Mouse (Mus musculus) G1E (cell line): Measurements from ENCODE around the gene Trmt61a. TPM values are rescaled to one million over a fixed set of nuclear protein-coding genes. Genes with fewer than 3 reads are reported as not detected.

Source experiments
- ATAC-seq: 2 replicates; pipeline ENCODE4 v1.8.0; 2016; ENCODE audit warnings: mild to moderate bottlenecking; ENCODE audit not compliant: insufficient number of reproducible peaks, poor library complexity, low FRiP score, severe bottlenecking; ENCODE audit errors: extremely low read depth
- DNase-seq: peaks from one replicate; pipeline ENCODE4 v3.0.0; 2012; ENCODE audit warnings: low spot score
- H3K27me3 ChIP-seq: 2 replicates; pipeline ENCODE4 v1.6.1; 2012; ENCODE audit warnings: mild to moderate bottlenecking, low read length, inconsistent platforms; ENCODE audit not compliant: insufficient read depth
- H3K36me3 ChIP-seq: replicated peaks from 2 replicates; pipeline ENCODE3; 2012; ENCODE audit warnings: mild to moderate bottlenecking, inconsistent platforms
- H3K4me1 ChIP-seq: 2 replicates; pipeline ENCODE4 v1.6.1; 2012; ENCODE audit warnings: low read depth, low read length, inconsistent platforms, mixed read lengths; ENCODE audit not compliant: insufficient read depth
- H3K4me3 ChIP-seq: 2 replicates; pipeline ENCODE4 v1.5.1; 2012; ENCODE audit warnings: low read depth, mild to moderate bottlenecking, inconsistent platforms, low read length, moderate library complexity, mixed read lengths
- H3K9me3 ChIP-seq: replicated peaks from 2 replicates; pipeline ENCODE4 v1.6.1; 2012; ENCODE audit warnings: inconsistent platforms
- CTCF ChIP-seq: IDR thresholded peaks from 2 replicates; pipeline ENCODE4 v1.5.1; 2012; ENCODE audit warnings: low read depth, low read length, inconsistent platforms, mixed read lengths
- GATA1 ChIP-seq: IDR thresholded peaks from 2 replicates; pipeline ENCODE4 v1.6.1; 2012; ENCODE audit warnings: borderline replicate concordance, low read length, inconsistent platforms, mixed read lengths
- GATA2 ChIP-seq: IDR thresholded peaks from 2 replicates; pipeline ENCODE4 v1.6.1; 2012; ENCODE audit warnings: low read depth, low read length, inconsistent platforms, borderline replicate concordance
- POLR2AphosphoS5 ChIP-seq: IDR thresholded peaks from 2 replicates; pipeline ENCODE4 v1.6.1; 2012; ENCODE audit warnings: low read depth, low read length, inconsistent platforms; ENCODE audit not compliant: insufficient replicate concordance
- TAL1 ChIP-seq: conservative IDR thresholded peaks from 2 replicates; pipeline ENCODE4 v1.6.1; 2012; ENCODE audit warnings: low read depth, low read length, inconsistent platforms, mixed read lengths
- polyA plus RNA-seq: library from polyadenylated mRNA; stranded (reverse); fragments of >175 nt; gene quantifications from 2 replicates; pipeline ENCODE4 v1.2.3, GENCODE M21; 2012
- total RNA-seq, 2 experiments: library from RNA; stranded (forward) in 1 of 2; stranded (reverse) in 1 of 2; fragments of 200-1000 nt in 1 of 2; fragments of >200 nt in 1 of 2; fragmentation: Nextera tagmentation in 1 of 2; gene quantifications; 2 replicates each; pipeline ENCODE4 v1.2.3; 2014 to 2017

The Trmt61a gene
- total and polyA plus RNA-seq, 3 experiments = 9.3 to 32.5 (median 11.1) TPM

GRCm38 (mm10) chr12:111671431-111671902 is 6.4 kb upstream of the Trmt61a start:
- H3K4me3 ChIP-seq = no peak overlapping the region
- H3K4me1 ChIP-seq = peaks cover 32% of the 10 kb centered on the region
- peaks cover 54% of the 10 kb centered on the region for H3K27me3 ChIP-seq
- H3K9me3 ChIP-seq = peaks cover 19% of the 10 kb centered on the region
- ATAC-seq (no peak), DNase-seq (no peak)
- TF ChIP-seq CTCF = no peak
- H3K36me3 ChIP-seq = peaks cover 8% of the 10 kb centered on the region

- TF ChIP-seq GATA1 = no peak
- no peak for TF ChIP-seq TAL1
- TF ChIP-seq POLR2AphosphoS5 = no peak
- TF ChIP-seq GATA2 = no peak
- no peak for TF ChIP-seq CTCF
- peaks cover 3% of the 10 kb centered on the region for H3K36me3 ChIP-seq
- peaks cover 38% of the 10 kb centered on the region for H3K4me1 ChIP-seq
- peaks cover 54% of the 10 kb centered on the region for H3K27me3 ChIP-seq
- peaks cover 19% of the 10 kb centered on the region for H3K9me3 ChIP-seq
- no peak within 1 kb of the TSS for H3K4me3 ChIP-seq
- ATAC-seq (no peak), DNase-seq (no peak)
These were observed 5.7 kb upstream of the Trmt61a start, which contains the start of gene Ckb for GRCm38 (mm10) chr12:111672176-111672575. Gene Ckb, minus strand, starts transcription at chr12:111672338.

- no peak overlapping the region for H3K4me3 ChIP-seq
- ATAC-seq (no peak), DNase-seq (no peak)
- peaks cover 19% of the 10 kb centered on the region for H3K9me3 ChIP-seq
- H3K27me3 ChIP-seq = peaks cover 54% of the 10 kb centered on the region
- peaks cover 42% of the 10 kb centered on the region for H3K4me1 ChIP-seq
- TF ChIP-seq GATA2 (no peak), TAL1 (no peak), GATA1 (no peak), CTCF (no peak), POLR2AphosphoS5 (no peak)
- H3K36me3 ChIP-seq = no peaks in the 10 kb centered on the region
These were observed 5.3 kb upstream of the Trmt61a start for GRCm38 (mm10) chr12:111672581-111672980.

- Histone ChIP-seq H3K4me3 (no peak overlapping the region), H3K9me3 (peaks cover 19% of the 10 kb centered on the region), H3K4me1 (peaks cover 42% of the 10 kb centered on the region), H3K27me3 (peaks cover 49% of the 10 kb centered on the region), H3K36me3 (peaks cover 15% of the 10 kb centered on the region)
- TF ChIP-seq CTCF (no peak), POLR2AphosphoS5 (no peak), GATA1 (no peak), TAL1 (no peak), GATA2 (no peak)
- DNase-seq = no peak
- ATAC-seq = no peak
These were observed 2.9 kb upstream of the Trmt61a start for GRCm38 (mm10) chr12:111674850-111675486.

- TF ChIP-seq TAL1 (no peak), GATA1 (no peak), GATA2 (no peak), POLR2AphosphoS5 (no peak)
- ATAC-seq (no peak), DNase-seq (no peak)
- no peak overlapping the region for H3K4me3 ChIP-seq
- peaks cover 52% of the 10 kb centered on the region for H3K4me1 ChIP-seq
- peaks cover 39% of the 10 kb centered on the region for H3K27me3 ChIP-seq
- peaks cover 26% of the 10 kb centered on the region for H3K36me3 ChIP-seq
- H3K9me3 ChIP-seq = peaks cover 16% of the 10 kb centered on the region
These were observed 1.9 kb upstream of the Trmt61a start for GRCm38 (mm10) chr12:111675797-111676580.

GRCm38 (mm10) chr12:111677421-111677820 is 484 bp upstream of the Trmt61a start:
- peaks cover 2% of the 10 kb centered on the region; the same call in 1 of the 2 replicates for H3K9me3 ChIP-seq
- peak overlapping the region; percentile 80 for H3K4me3 ChIP-seq
- H3K36me3 ChIP-seq = peaks cover 40% of the 10 kb centered on the region
- H3K27me3 ChIP-seq = peaks cover 25% of the 10 kb centered on the region
- ATAC-seq (no peak), DNase-seq (peak; percentile 58)
- TF ChIP-seq TAL1 = no peak
- no peak for TF ChIP-seq CTCF
- no peak for TF ChIP-seq GATA2
- no peak for TF ChIP-seq POLR2AphosphoS5
- no peak for TF ChIP-seq GATA1
- peaks cover 61% of the 10 kb centered on the region for H3K4me1 ChIP-seq

GRCm38 (mm10) chr12:111678670-111678933 is 697 bp downstream of the Trmt61a start:
- DNase-seq (peak; percentile 43), ATAC-seq (no peak)
- Histone ChIP-seq H3K4me1 (peaks cover 68% of the 10 kb centered on the region), H3K4me3 (peak overlapping the region; percentile 80), H3K9me3 (no peaks in the 10 kb centered on the region), H3K36me3 (peaks cover 52% of the 10 kb centered on the region), H3K27me3 (peaks cover 13% of the 10 kb centered on the region)
- TF ChIP-seq POLR2AphosphoS5 (peak; percentile 64; the same call in 1 of the 2 replicates), CTCF (no peak)
